ENCODE assay signal across 8 mouse cellular contexts in the genomic region with DNA sequence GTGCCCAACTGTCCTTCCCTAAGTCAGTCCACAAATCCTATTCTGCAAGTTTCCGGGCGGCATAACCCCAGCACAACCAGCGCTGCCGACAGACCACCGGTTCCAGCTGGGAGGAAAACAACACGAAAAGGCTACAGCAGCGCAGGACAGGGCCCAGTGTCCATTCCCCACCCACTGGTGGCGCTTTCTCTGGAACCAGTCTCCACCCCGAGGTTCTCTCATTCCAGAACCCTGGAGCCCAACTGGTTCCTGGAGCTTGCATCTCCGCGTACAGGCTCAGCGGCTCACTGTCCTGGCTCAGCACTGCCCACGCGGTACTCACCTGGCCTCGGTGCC. TPM values are rescaled to one million over a fixed set of nuclear protein-coding genes. Genes with fewer than 3 reads are reported as not detected.
DNase-seq lines count a peak whose midpoint lies in the region; ATAC-seq and TF ChIP-seq lines count a peak whose summit lies in the region.

Gene Pou3f1 (plus strand): TSS at position 290 of the 336 bp plus-strand sequence.

- peak within 1 kb of the TSS; percentile 62 for H3K9ac ChIP-seq in heart, embryonic 12.5 days
- H3K9ac ChIP-seq in ES-Bruce4 (ENCODE audit: low read depth, poor library complexity, severe bottlenecking): peak within 1 kb of the TSS; percentile 90
- H3K9ac ChIP-seq in forebrain, embryonic 16.5 days (replicated peaks; ENCODE audit: low read depth, low read length): peak within 1 kb of the TSS; percentile 75
- peak within 1 kb of the TSS; percentile 61 for H3K9ac ChIP-seq in limb, embryonic 13.5 days

- H3K27ac ChIP-seq in heart, embryonic 12.5 days (ENCODE audit: poor library complexity, severe bottlenecking): no peak within 1 kb of the TSS
- H3K27ac ChIP-seq in ES-Bruce4 (ENCODE audit: insufficient read depth, low read length): no peak within 1 kb of the TSS
- H3K27ac ChIP-seq in forebrain, embryonic 16.5 days (ENCODE audit: low read length): peak within 1 kb of the TSS; percentile 63
- no peak within 1 kb of the TSS for H3K27ac ChIP-seq in limb, embryonic 13.5 days

- no peak for TF ChIP-seq POLR2A in ES-Bruce4 (IDR thresholded peaks at IDR 0.05; ENCODE audit: insufficient read depth, low read length)

- no peaks in the 10 kb centered on the region for H3K9me3 ChIP-seq in heart, embryonic 12.5 days (replicated peaks)
- no peaks in the 10 kb centered on the region for H3K9me3 ChIP-seq in ES-Bruce4 (replicated peaks; ENCODE audit: control insufficient read depth, insufficient read depth, low read length, poor library complexity, severe bottlenecking)
- no peaks in the 10 kb centered on the region for H3K9me3 ChIP-seq in forebrain, embryonic 16.5 days (ENCODE audit: control insufficient read depth, low read length)
- no peaks in the 10 kb centered on the region for H3K9me3 ChIP-seq in limb, embryonic 13.5 days

- no peak for TF ChIP-seq EP300 in ES-Bruce4 (IDR thresholded peaks at IDR 0.05; ENCODE audit: insufficient read depth, low read depth, low read length)

- H3K27me3 ChIP-seq in heart, embryonic 12.5 days (replicated peaks): peaks cover 71% of the 10 kb centered on the region
- peaks cover 16% of the 10 kb centered on the region for H3K27me3 ChIP-seq in ES-Bruce4 (ENCODE audit: control insufficient read depth, insufficient read depth, low read length, poor library complexity, severe bottlenecking)
- peaks cover 37% of the 10 kb centered on the region for H3K27me3 ChIP-seq in forebrain, embryonic 16.5 days (replicated peaks; ENCODE audit: control insufficient read depth, insufficient read depth, low read length)
- H3K27me3 ChIP-seq in limb, embryonic 13.5 days: peaks cover 94% of the 10 kb centered on the region

- WGBS in heart, embryonic 12.5 days: 1% methylated on average over 15 of the region's 15 CpGs
- 2% methylated on average over 15 of the region's 15 CpGs for WGBS in forebrain, embryonic 16.5 days
- 1% methylated on average over 15 of the region's 15 CpGs for WGBS in limb, embryonic 13.5 days

- no peak for ATAC-seq in heart, embryonic 12.5 days (ENCODE audit: insufficient number of reproducible peaks, low FRiP score)
- no peak; the same call in 1 of the 2 replicates for ATAC-seq in forebrain, embryonic 16.5 days
- no peak for ATAC-seq in limb, embryonic 13.5 days (ENCODE audit: low FRiP score, low read depth)

- DNase-seq in heart, adult 9 months (ENCODE audit: low spot score in 2 of 2): no peak
- no peak for DNase-seq in yolk sac, embryonic 10.5 days (ENCODE audit: low spot score)
- DNase-seq in adrenal gland, postnatal 10 days: no peak
- DNase-seq in adrenal gland, adult (ENCODE audit: inconsistent age in 2 of 2, low spot score in 1 of 2): no peak

- H3K4me1 ChIP-seq in heart, embryonic 12.5 days (replicated peaks): peaks cover 41% of the 10 kb centered on the region
- peaks cover 4% of the 10 kb centered on the region for H3K4me1 ChIP-seq in ES-Bruce4 (ENCODE audit: control insufficient read depth, insufficient read depth, low read length)
- H3K4me1 ChIP-seq in forebrain, embryonic 16.5 days (replicated peaks; ENCODE audit: control insufficient read depth, insufficient read depth, low read length): peaks cover 33% of the 10 kb centered on the region
- H3K4me1 ChIP-seq in limb, embryonic 13.5 days: peaks cover 34% of the 10 kb centered on the region

- no peak for TF ChIP-seq CTCF in ES-Bruce4 (IDR thresholded peaks at IDR 0.05; ENCODE audit: low read depth, low read length)

- peak within 1 kb of the TSS; percentile 58 for H3K4me3 ChIP-seq in heart, embryonic 12.5 days
- H3K4me3 ChIP-seq in ES-Bruce4 (ENCODE audit: low read depth, low read length): peak within 1 kb of the TSS; percentile 83
- peak within 1 kb of the TSS; percentile 71 for H3K4me3 ChIP-seq in forebrain, embryonic 16.5 days (replicated peaks; ENCODE audit: low read length)
- H3K4me3 ChIP-seq in limb, embryonic 13.5 days: peak within 1 kb of the TSS; percentile 61

- H3K36me3 ChIP-seq in heart, embryonic 12.5 days: no peaks in the 10 kb centered on the region
- 0 out of 2 replicates have a peak, but pooled peaks cover 3% of the 10 kb centered on the region for H3K36me3 ChIP-seq in ES-Bruce4 (ENCODE audit: control insufficient read depth, insufficient read depth, low read length, poor library complexity, severe bottlenecking)
- no peaks in the 10 kb centered on the region for H3K36me3 ChIP-seq in forebrain, embryonic 16.5 days (ENCODE audit: control insufficient read depth, insufficient read depth)
- no peaks in the 10 kb centered on the region for H3K36me3 ChIP-seq in limb, embryonic 13.5 days

- peak within 1 kb of the TSS; percentile 99 for H3K4me2 ChIP-seq in heart, embryonic 12.5 days
- peak within 1 kb of the TSS; percentile 92 for H3K4me2 ChIP-seq in forebrain, embryonic 16.5 days (ENCODE audit: low read length)
- peak within 1 kb of the TSS; percentile 97 for H3K4me2 ChIP-seq in limb, embryonic 13.5 days (replicated peaks)

RNA-seq across cellular contexts. Expression of gene Pou3f1, which starts in this region (rescaled TPM):
- 0.23 and 0.36 TPM in 2 replicates for polyA plus RNA-seq in heart, embryonic 12.5 days (2016; fragmentation: Nextera tagmentation; extraction: Ambion mirVana)
- 12.8 and 14.9 TPM in 2 replicates for polyA plus RNA-seq in ES-Bruce4 (2011; ENCODE audit: insufficient read depth, insufficient read length, low read depth, missing spikeins)
- polyA plus RNA-seq in forebrain, embryonic 16.5 days (2015; fragmentation: Nextera tagmentation; extraction: Ambion mirVana): 20.9 and 22.7 TPM in 2 replicates
- 0.75 and 0.99 TPM in 2 replicates for polyA plus RNA-seq in limb, embryonic 13.5 days (2015; fragmentation: Nextera tagmentation; extraction: Ambion mirVana)
- total RNA-seq in adrenal gland, postnatal 10 days (2021): under 1 TPM; 0.24 to 0.27 TPM
